Mouse (Mus musculus): Measurements from ENCODE around the gene Galntl6.

The Galntl6 gene

GRCm38 (mm10) chr8:57962286-57963110 is 949.9 kb downstream of the Galntl6 start:
- no peak for DNase-seq (ENCODE audit: low read depth, low spot score)

- no peak for DNase-seq (ENCODE audit: low read depth, low spot score)
Observed at GRCm38 (mm10) chr8:57959136-57959535, 953.3 kb downstream of the Galntl6 start.

DNA sequence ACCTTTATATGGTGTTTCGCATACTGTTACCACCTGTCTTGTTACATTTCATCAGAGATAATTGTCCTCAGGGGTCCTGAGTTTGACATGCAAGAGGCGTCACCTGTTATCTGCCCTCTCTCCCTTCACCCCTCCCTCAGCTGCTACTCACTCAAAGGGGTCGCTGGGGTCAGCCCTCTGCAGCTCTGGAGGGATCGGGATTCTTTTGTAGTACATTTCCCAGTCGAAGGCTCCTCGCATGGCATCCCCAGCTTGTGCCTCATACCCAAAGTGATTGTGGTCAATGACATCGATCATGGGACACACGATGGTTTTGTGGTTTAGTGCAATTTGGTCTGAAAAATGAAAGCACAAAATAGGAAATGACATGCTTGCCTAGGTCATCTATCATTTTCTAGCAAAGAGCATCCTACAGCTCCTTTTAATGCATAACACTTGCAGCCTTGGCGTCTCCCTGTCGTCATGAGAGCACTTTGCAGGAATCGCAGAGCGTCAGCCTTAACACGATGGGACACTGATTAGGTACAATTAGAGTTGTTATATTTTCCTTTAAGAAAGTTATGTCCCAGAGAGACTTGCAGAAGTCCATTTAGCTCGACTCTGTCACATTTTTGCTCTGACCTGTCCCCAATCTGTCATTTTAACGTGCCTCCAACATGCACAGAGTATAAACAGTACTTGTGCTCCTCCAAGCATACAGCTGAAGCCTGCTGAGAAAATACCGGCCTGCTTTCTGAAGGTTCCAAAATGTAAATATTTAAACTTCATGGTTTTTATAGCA is 954.1 kb downstream of the Galntl6 start:
- DNase-seq (ENCODE audit: low read depth, low spot score) = no peak

DNA sequence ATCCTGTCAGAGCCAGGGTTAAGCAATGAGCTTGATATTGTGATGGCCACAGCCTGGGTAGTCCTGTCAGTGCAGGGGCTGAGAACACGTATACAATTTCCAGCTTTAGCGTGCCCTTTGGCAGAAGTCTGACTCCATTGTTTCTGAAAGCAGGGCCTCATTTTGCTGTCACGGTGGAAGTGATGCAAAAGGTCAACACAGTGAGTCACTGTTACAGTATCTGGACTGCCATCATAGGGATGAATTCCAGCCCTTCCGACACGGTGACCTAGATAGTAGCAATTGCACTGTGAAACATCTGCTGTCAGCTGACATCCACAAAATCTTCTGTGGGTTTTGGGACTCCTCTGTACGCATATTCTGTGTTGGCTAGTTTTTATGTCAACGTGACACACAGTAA is 956.9 kb downstream of the Galntl6 start:
- no peak for DNase-seq (ENCODE audit: low read depth, low spot score)

DNA sequence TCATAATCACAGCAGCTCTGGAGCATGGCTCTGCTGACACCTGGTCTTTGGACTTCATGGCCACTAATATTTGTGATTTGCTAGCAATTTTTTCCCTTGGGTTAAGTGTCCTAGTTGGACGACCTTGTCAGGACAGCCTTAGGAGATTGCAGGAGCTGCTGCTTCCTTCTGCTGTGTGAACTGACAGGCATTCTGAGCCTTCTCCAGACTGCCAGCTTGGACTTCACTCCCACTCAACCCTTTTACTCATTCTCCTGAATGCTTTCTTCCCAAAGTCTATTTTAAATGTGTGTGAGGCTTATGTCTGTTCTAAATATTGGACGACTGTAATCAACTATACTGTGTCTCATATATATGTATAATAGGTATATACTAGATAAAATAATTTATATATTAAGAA is 971.3 kb downstream of the Galntl6 start:
- no peak for DNase-seq (ENCODE audit: low read depth, low spot score)

- no peak for DNase-seq (ENCODE audit: low read depth, low spot score)
Observed at GRCm38 (mm10) chr8:57939856-57940420, 972.5 kb downstream of the Galntl6 start.

DNA sequence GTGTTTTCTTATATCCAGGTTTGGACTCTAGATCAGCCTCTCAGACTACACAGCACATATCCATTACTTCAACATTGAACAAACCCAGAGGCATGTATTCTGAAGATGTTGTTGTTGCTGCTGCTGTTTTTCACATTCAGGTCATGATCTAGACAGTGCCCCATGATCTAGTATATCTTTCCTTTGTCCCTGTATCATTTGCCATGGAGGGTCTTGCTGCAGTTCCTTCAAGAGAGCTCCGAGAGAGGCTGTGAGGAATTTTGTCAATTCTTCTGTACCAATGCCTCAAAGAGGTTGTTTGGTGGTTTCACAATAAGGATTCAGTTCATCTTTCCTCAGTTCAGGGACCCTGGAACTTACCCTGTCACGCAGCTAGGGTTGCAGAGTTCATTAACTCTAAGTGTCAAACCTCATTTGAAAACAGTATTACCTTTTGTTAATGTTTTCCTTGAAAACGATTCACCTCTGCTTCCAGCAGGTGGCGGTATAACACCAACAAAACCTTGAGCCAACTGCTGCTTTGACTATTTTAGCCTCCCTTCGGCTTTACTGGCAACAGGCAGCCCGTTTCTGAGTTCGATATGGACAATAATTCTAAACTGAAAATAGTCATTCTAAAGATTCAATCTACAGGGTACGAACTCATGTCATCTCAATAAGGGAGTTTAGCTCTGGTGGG is 973.1 kb downstream of the Galntl6 start:
- peak; percentile 62 for DNase-seq (ENCODE audit: low read depth, low spot score)

DNA sequence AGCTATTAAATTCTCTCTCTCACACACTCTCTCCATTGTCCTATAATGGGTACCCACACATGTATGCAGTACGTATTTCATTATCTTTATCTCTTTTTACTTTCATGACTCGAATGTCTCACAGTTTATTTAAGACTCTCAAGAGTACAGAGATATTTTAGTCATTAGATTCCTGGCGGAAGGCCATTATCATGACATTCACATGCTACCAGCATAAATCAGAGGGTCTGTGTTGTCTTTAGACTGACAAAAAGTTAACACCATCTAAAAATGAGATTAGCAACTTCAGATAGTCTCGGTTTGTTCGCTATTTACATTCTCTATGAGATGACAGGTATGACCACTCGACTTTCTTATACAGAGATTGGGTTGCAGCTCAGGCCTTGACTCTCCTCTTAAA is 985.4 kb downstream of the Galntl6 start:
- no peak for DNase-seq (ENCODE audit: low read depth, low spot score)

DNA sequence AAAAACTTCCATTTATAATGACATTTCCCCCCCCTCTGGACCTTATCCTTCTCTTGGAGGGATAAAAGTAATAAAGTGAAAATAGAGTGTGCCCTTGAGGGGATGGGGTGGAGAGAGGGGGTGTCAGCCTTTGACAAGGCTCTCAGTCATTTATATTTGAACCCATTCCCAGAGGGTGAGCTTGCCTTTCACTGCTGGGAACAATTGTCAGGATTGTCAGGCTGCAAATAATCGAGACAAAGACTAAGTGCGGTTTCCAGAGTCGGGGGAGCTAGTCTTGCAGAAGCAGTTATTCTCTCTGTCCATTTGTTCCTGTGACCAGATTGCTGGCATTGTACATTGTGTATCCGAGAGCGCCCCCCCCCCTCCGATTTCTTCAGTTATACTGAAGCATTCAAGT is 988.9 kb downstream of the Galntl6 start:
- DNase-seq (ENCODE audit: low read depth, low spot score) = no peak

DNA sequence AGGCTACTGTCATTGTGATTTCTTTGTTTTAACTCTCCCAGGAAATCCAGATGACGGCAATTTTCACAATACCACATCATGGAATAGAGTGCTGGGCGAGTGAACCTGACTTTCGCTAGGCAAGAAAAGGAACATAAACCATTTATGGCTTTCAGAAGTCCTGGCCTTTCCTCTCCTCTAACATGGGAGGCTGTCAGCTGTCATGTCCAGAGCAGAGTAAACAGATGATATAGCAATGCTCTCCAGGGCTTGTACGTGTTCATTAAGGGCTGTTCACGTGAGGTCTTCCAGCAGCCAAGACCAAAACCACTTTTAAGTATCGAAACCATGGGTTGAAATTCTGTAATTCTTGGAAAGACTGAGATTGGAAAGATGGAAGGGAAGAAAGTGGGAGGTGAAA is 989.3 kb downstream of the Galntl6 start:
- no peak for DNase-seq (ENCODE audit: low read depth, low spot score)

DNA sequence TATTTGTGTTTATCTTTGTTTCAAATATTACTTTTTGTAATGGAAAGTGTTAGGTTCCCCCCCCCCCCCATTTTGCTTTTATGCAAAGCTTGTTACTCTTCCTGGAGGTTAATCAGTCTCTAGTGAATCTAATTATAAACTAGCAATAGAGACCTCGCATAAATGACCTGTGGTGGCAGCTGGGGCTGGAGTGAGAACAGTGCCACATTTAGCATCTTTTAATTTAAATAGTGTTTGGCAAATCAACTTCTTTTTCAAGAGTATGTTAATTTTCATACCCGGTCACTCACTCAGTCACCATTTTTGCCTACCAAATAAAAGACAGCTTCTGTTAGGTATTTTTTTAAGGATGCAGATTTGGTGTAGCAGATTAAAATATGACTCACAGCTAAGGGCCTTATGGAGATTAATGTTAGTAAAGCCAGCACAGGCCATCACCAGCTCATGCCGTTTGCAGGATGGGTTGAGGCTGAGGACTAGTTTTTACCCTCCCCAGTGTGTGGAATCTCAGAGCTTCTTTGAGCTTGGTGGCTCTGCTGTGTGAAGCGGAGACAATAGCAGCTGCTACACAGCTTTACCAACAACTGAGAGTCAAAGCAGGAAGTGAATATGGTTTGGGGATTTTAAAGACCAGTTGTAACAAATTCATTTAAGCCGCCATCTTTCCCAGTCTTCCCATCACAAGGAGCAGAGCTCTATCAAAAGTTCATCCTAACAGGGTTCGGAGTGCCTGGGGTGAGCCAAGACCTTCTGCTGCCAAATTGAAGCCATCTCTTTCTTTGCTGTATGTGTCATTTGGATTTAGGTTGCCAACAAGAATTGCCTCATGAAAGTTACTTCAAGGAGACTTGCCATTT is 990.0 kb downstream of the Galntl6 start:
- no peak for DNase-seq (ENCODE audit: low read depth, low spot score)

DNA sequence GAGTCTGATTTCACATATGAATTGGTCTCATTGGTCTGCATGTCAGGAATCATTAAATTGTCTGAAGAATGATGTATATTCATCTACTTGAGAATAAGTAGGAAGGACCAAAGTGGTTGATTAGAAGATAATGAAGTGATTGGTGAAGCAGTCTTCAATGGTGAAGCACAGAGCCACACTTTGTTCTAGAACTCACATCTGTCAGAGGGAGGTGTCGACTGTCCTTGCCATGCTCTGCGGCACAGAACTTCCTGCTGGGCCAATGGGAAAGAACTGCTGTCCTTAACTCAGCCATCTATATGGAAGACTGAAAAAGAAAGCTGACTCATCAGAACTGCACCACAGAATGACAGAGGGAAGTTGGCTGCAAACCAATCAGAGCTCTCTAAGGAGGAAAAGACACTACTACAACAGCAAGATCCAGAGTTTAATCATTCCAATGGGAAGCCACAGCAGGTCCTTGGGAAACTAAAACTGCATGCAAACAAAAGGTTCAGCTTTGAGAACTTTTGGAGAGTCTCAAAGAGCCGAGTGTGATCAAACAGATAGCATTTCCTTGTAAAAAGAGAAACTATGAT is 992.0 kb downstream of the Galntl6 start:
- DNase-seq (ENCODE audit: low read depth, low spot score) = no peak

GRCm38 (mm10) chr8:57918720-57919640 is 993.5 kb downstream of the Galntl6 start:
- no peak for DNase-seq (ENCODE audit: low read depth, low spot score)

DNA sequence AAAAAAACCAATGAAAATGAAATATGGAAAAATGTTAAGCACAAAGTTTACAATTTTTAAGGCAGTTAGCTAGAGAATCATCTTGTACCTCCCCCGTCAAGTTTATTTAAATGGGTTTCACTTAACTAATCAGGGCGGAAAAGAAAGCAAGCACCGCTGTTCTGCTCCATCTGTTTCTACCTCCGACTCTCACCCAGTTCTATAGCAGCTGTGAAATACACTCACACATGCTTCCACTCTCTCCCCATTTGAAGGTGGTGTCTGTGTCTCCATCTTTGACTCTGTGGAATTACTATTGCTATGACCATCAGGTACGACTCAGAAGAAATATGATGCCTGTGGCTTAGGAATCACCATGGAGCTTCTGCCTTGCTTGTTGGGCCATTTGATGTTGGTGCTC is 1019.1 kb downstream of the Galntl6 start:
- DNase-seq (ENCODE audit: low read depth, low spot score) = no peak

GRCm38 (mm10) chr8:57892115-57892514 is 1020.3 kb downstream of the Galntl6 start:
- no peak for DNase-seq (ENCODE audit: low read depth, low spot score)

DNA sequence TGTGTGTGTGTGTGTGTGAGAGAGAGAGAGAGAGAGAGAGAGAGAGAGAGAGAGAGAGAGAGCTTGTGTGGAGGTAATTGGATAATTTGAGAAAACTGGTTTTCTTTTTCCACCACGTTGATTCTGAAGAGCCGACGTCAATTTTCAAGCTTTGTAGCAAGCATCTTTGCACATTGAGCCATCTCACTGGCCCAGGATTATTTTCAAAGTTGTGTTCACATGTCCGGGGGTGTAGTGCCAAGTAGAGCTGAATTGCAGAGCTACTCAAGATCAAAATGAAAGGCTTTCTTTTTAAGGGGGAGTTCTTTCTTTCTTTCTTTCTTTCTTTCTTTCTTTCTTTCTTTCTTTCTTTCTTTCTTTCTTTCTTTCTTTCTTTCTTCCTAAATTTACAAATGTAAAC is 1022.3 kb downstream of the Galntl6 start:
- DNase-seq (ENCODE audit: low read depth, low spot score) = no peak

DNA sequence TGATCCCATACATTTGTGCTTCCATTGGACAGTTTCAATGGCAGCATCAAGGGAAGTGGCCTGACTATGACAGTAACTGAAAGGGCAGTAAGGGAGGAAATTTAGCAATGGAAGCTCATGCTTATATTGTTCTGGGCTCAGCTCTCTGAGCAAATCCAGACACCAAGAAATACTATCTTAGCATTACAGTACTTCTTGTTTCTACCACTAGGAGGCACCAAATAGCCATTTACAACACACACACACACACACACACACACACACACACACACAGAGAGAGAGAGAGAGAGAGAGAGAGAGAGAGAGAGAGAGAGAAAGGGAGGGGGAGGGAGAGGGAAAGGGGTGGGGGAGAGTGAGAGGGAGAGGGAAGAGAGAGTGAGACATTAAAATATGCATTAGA is 1023.6 kb downstream of the Galntl6 start:
- DNase-seq (ENCODE audit: low read depth, low spot score) = peak; percentile 48

DNA sequence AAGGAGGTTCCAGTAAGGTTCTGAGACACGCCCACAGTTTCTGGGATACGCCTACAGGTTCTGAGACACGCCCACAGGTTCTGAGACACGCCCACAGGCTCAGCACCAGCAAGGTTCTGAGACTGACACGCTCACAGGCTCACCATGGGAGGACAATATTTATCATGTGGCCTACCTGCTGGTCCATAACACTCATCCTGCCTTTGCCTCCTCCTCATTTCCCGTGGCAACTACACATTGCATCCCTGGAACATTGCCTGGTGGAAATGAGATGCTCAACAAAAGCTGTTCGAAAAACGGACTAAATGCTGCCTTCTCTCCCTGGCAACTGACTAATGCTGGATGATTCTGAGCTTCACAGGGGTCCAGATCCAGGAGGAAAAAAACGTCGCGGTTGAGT is 1033.0 kb downstream of the Galntl6 start:
- peak; percentile 35 for DNase-seq (ENCODE audit: low read depth, low spot score)

DNA sequence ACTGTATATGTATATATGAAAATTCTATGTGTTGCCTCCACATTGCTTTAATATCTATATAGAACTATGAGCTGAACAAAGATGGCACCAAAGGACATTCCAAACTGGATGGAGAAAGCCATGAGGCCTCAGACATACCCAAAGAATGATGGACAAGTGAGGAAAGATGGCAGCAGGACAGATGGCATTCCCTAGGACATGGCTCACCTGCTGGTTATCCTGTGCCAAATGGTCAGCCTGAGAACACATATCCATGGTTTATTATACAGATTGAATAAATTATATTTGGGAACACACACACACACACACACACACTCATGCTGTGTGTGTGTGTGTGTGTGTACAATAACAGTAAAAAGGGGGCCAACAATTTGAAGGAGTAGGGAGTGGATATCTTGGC is 1063.4 kb downstream of the Galntl6 start:
- no peak for DNase-seq (ENCODE audit: low read depth, low spot score)

DNA sequence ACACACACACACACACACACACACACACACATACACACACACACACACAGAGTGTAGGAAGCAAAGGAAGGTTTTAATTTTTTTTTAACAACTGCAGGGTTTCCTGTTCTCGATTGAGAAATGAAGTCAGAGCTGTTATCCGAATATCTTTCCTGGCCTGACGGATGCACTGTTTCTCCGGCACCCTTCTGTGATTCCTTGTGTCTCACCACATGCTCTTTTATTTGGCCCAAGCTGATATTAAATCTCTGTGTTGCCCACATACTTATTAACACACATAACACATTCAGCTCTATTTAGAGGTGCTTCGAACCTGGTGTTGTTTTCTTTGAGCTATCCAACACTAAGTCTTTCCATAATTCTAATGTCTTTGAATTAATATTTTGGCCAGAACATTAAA is 1069.0 kb downstream of the Galntl6 start:
- DNase-seq (ENCODE audit: low read depth, low spot score) = no peak
